Mouse (Mus musculus): ENCODE measurements around the gene Ssh2.
A peak's percentile ranks its signal among the peaks of the same experiment; 100 is the strongest.

Ssh2 gene

DNA sequence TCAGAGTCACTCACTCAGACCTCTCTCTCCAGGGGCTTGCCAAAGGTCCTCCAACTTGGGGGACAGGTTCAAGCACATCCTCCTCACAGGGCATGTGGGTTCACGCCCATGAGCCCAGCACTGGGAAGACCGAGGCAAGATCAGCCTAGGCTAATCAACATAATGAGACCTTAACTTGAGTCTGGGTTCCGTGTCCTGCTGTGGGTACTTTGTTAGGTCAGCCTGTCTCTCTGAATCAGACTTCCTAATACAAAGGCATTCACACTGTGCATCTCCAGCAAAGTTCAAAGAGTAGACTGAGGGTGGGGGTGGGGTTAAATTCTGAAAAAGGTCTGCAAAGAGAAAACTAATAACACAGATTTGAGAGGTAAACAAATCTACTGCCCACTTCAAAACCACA lies 249.0 kb downstream of the Ssh2 start:
- DNase-seq: no peak

DNA sequence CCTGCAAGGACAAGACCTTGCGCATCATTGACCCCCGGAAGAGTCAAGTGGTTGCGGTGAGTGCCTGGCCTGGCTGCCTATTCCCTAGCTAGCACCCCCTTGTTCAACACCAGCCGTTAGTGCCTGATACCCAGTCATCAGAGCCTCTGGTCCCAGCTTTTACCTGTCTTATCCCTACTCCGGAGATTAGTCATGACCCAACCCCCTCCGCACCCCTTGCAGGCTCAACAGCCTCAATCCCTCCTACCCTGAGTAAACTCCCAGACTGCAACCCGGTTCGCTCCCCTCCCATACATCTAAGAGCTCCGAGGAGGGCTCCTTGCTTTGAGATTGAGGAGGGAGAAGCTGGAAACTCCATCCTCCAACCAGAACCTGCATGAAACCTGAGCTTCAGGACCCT lies 250.5 kb downstream of the Ssh2 start:
- no peak for DNase-seq

DNA sequence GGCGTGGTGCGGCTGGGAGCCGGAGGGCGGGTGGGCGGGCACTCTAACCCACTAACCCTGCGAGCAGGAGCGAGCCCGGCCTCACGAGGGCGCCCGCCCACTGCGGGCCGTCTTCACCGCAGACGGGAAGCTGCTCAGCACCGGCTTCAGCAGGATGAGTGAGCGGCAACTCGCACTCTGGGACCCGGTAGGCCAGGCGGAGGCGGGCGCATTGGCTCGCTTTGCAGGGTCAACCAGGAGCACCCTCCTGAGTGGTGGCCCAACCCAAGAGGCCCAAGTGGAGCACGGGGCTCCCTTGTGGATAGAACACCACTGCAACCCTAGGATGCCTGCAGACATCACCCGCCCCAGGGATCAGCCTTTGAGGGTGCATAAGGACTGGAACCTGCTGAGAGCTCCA lies 251.1 kb downstream of the Ssh2 start:
- peak; percentile 84 to 90 for DNase-seq

DNA sequence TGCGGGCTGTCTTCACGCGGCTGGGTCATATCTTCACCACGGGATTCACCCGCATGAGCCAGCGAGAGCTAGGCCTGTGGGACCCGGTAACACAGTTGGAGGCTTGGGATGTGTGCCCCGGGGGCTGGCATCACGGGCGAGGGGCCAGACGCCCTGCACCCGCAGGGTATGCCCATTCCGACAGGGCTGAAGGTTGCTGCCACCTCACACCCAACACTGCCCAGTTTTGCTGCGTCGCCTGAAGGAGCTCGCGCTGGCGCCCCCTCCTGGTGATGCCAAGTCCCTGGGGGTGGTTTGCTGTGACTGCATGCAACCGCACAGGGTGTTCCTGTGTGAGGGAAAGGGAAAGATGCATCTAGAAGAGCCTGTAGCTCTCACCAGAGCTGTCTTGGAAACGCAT lies 251.7 kb downstream of the Ssh2 start:
- DNase-seq: peak; percentile 82 to 87

DNA sequence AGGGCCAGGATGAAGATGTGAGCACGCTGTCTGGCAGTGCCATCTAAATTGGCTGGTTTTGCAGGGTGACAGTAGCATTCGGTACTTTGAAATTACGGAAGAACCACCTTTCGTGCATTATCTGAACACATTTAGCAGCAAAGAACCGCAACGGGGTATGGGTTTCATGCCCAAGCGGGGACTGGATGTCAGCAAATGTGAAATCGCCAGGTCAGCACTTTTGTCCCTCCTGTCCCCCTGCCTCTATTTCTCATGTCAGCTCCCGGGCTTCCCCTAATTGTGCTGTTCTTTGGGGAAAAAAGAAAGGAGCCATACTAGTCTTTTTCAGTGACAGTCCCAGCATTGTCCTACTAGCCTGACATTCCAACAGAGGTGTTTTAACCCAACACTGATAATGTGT lies 252.3 kb downstream of the Ssh2 start:
- no peak for DNase-seq

DNA sequence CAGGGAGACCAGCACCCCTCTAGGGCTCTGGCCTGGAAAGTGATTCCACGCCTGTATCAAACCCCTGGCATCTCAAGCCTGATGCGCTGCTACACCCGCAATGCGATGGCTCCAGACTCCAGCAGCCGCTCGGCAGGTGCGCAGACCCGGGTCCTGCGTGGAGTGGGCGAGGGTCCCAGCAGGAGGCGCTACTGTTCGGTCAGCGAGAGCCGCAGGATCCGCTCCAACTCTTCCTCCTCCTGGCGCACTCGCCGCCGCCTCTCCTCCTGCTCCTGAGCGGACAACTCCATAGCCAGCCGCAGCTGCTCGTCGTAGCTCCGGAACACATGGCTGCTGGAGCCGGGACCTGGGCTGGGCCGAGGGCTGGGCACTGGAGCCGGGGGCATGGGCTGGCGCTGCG lies 255.3 kb downstream of the Ssh2 start:
- DNase-seq: no peak

DNA sequence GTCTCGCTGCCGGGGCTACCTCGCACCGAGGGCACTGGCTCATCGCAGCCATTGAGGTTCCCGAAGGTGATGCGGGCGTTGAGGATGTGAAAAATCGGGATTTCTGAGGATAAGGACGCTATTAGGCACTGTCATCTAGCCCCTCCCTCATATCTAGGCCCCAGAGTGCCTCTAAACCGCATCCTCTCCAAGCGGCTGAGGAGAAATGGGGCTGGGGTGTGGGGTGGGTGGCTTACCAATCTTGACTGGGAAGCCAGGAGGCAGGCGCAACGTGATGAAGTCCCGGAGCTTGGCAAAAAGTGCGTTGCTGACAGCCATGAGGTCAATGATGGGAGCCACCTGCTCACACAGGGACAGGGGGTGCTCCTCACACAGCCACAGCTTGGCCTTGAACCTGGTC lies 256.7 kb downstream of the Ssh2 start:
- no peak for DNase-seq

DNA sequence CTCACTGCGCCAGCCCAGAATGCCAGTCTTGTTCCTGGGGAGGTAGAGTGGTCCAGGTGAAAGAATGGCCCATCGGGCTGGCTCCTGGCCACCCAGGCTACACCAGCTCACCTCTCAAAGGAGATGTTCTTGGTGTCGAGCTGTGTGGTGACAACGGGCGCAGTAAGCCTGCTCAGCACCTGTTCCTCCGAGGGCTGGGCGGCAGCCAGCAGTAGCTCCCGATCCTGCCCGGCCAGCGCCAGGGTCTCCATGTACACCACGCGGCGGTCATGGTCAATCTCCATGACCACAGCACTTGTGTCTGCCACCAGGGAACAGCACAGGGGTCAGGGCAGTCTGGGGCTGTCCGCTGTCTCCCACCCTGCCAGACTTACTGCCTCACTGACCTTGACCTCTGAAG lies 260.1 kb downstream of the Ssh2 start:
- no peak for DNase-seq

DNA sequence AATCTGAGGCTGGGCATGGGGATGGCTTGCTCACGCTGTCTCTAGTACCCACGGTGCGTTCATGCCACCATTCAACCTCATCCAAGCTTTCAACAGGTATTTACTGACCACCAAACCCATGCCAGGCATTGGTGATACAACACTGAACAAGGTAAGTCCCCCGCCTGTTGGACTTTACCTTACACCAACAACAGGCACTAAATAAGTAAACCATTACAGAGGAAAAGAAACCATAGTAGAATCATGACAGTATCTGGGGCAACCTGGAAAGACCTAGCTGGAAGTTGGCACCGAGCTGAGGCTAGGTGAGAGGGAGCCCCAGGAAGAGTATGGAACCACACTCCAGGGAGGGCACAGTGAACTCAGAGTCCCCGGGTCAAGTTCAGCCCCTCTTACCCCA lies 260.8 kb downstream of the Ssh2 start:
- no peak for DNase-seq

DNA sequence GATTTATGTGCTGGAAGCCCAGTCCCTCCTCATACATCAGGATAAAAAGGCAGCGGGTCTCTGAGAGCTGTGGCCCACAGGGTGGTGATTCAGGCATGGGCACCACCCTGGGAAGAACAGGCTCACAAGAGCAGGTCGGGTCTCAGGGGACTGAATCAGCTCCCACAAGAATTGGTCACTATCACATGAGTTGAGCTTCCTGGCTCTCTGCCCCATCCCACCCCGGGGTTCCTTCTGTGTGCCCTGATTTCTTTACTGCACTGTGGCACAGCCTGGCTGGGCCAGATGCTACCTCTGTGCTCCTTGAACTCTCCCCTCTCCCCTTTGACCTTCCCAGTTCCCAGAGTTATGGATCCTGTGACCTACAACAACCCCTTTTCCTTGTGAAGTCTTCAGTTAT lies 267.0 kb downstream of the Ssh2 start:
- no peak for DNase-seq

DNA sequence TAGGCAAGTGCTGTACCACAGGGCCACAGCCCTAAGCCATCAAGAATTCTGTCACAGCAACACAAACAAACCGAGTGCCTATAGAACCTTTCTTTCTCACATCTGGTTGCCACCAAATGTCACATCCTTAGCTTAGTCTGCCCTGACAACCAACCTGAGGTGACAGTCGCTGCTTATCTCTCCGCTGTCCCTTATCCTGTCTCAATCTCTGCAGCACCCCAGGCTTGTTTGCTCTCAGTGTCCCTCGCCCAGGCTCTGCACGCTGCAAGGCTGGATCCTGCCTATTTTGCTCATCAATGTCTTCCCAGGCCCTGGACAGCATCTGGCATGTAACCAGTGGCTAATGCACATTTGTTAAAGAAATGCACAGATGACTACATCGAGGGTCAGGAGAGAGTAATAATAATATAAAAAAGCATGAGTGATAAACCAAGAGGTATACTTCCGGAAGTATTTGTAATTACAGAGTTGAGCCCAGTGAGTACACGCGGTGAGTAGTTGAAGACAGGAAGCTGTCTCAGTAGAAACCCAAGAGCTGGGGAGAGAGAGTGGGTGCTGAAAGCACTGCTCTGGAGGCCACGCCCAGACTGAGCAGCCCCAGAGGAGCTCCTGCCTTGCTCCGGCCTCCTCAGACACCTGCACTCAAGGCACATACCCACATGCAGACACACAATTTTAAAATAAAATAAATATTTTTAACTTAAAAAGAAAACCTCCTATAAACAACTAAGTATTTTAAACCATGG lies 267.6 kb downstream of the Ssh2 start:
- no peak for DNase-seq

DNA sequence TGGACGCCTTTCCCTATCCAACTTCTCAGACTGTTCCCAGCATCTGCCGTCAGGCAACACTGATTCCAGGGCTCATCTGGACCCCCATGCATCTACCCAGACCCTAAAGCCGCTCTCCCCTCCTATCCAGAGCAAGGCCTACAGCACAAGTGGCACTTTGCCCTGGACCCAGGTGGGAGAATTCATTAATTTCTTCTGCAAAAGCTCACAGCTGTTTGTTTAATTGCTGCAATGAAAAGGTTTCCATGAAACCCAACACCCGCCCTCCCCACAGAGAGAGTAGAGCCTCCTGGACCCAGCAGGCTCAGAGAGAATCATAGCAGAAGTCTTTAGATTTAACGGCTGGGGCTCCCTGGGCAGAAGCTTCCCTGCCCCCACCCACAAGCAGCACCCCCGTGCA lies 269.1 kb downstream of the Ssh2 start:
- DNase-seq: peak in 1 of 2 experiments; percentile 27

DNA sequence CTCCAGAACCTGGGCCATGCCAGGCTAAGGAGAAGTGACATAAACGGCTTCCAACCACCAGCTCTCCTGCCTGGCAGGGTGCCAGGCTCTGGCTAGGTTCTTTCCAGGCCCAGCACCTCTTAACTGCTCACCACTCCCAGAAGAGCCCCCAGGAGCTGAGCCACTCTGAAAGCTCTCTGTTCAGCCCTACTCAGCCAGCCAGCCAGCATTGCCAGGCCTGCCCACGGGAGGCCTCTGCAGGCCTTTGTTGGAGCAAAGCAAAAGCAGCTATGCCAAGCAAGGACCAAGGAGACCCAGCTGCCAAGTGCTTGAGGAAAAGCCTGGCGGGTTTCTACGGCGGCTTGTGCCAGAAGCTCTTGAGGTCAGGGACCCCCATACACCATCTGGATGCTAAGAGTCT lies 270.7 kb downstream of the Ssh2 start:
- peak in 1 of 2 experiments; percentile 35 for DNase-seq

DNA sequence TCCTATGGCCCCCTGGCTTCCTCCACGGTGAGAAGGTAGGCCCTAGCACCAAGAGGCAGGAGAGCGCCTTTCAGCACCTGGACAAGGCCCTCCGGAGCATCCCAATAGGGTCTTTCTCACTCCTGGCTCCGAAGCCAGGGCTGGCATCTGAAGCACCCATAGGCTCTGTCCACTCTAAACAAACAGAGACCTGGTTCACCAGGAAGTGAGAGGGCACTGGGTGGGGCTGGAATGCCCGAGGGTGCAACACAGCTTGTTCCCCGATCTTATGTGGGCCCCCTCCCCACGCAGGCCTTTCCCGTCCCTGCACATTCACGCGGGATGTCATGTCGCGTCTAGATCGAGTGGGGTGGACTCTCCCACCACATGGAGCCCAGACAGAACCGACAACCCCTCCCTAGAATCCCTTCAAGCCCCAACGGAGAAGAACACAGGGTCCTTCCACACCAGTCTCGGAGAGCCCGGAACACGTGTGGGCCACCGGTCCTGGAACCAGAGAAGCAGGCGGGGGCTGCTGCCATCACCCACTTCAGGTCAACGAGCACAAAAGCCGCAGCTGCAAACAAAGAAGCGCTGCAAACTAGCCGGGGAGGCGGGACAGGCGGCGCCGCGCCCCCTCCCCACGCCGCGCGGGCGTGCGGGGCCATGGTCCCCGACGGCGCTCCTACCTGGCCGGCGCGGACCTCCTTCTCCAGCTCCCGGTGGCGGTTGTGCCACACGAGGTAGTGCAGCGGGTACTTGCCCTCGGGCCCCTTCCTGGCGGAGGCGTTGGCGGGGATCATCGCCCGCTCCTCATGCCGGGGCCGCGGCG lies 272.9 kb downstream of the Ssh2 start:
- peak in 1 of 2 experiments; percentile 47 for DNase-seq

DNA sequence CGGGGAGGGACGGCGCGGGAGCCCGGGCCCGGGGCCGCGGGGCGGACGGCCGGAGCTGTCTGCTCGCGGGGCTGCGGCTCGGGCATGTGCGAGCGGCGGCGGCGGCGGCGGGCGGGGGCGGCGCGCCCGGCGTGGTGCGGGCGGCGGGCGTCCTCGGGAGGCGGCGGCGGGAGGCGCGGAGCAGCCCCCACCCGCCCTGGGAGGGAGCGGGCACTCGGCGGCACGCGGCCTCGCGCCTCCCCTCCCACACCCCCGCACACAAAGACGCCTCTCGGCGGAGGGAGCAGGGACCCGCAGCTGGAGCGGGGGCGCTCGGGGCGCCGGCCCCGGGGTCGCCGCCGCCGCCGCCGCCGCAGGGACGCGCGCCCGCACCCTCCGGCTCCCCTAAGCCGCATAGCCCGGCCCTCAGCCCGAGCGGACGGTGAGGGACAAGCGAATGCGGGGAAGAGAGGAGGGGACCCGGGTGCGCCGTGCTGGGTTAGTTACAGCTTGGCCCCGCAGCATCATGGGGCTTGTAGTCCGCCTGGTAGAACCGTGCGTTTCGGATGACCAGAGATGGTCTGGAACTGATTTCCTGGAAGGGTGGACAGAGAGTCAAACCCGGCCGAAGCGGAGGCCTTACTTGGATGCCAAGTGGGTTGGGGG lies 273.6 kb downstream of the Ssh2 start, which contains the start of gene Ankrd13b:
Ankrd13b (minus strand) TSS at position 88 of the 645 bp plus-strand sequence.
- peak; percentile 82 to 89 for DNase-seq

DNA sequence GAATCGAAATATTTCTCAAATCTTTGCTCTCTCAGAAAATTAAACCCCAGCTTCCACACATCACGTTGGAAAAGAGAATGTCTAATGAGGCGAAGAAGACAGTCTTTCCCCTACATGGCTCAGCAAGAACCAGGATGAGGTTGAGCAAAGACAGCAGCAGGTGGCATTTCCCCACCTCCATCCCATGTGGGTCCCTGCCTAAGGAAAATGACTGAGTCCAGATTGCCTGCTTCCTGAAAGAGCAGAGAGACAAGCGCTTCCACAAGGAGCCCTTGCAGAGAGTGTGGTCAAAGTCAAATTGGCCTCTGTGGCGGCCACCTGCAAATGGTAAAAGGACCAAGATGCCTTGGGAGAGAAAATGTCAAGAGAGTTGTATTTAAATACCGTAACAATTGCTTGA lies 274.4 kb downstream of the Ssh2 start:
- DNase-seq: peak in 1 of 2 experiments; percentile 26

DNA sequence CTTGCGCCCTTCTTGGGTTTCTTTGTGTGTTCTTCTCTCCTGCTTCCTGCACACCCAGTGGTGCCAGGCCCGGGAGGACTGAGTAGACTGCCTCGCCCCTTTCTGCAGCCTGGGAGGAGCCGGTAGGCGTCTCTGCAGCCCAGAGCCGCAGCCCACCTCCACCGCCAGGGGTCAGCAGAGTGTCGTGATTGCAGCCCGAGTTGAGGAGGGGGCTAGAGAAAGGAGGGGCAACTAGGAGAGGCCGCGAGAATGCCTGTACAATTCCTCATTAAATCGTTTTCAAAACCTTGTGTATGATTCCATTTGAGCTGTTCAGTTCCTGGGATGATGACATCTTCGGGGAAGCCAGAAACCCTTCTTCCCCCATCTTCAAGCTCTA lies 275.0 kb downstream of the Ssh2 start:
- peak; percentile 92 for DNase-seq

DNA sequence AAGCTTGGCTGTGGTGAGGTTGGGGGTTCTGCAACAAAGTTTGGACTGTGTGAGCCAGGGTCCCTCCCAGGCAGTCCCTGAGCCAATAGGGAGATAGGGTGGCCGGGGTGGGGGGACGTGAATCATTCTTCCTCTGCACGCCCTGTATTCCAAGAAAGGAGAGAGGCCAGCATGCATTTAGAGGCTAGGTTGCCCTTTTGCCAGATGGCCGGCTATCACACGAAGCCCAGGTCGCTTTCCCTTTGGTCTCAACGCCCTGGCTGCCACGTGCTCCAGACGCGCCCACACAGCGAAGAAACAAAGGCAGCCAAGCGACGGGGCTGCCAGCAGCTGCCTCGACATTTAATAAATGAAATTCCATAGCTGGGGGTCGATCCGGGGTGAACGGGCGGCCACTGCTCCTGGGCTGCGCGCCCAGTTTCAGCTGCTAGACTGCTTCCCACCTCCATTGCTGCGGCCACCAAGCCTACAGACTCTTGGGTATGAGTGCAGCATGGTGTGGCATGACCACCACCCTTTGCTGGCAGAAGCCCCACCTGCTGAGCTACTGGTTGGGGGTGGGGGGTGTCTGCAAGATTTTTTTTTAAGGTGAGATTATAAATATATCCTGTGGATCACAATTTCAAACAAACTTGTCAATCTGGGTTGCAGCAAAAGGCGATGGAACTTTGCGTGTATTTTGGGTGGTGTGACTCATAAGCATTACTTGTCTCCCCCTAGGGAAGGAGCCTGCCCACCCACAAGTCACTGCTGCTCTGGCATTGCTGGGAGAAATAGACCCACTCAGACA lies 275.6 kb downstream of the Ssh2 start:
- DNase-seq: peak; percentile 52 to 74

DNA sequence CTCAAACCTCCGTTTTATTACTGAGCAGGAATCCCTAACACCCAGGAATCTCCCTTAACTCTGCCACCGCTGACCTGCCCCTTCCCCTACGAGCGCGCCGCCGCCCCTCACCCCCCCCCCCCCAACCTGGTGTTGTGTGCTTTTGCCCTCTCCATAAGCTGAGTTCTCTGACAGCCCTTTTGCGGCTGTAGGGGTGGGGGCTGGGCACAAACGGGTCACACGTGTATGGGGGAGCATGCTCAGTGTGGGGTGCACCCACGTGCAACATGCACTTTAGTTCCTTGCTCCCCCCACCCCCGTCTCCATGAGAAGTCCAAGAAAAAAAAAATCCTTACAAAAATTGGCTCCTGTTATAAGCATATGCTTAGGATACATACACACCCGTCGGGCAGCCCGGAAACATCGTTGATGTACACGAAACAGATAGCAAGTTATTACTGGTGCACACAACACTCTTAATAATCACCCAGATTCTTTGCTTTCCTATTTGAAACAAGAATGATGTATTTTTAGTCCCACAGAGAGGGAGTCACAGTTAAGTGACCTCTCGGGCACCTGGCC lies 276.3 kb downstream of the Ssh2 start:
- peak in 1 of 2 experiments; percentile 62 for DNase-seq

DNA sequence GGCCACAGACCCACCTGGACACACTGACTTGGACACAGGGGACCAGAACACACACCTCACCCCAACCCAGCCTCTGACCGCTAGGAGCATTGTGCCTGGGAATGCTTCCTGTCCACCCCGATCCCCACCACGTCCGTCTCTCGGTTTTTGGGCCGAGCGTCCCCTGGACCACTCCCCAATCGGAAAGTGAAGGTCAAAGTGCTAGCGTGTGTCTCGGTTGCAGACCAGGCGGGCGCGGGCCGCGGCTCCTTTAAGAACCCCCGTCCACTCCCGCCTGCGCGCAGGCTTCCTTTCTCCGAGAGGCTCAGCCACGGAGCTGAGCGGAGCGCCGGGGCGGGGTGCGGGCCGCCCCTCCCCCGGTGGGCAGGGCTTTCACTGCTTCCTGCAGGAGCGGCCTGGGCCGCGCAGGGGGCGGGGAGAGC lies 276.8 kb downstream of the Ssh2 start:
- peak; percentile 95 to 99 for DNase-seq

DNA sequence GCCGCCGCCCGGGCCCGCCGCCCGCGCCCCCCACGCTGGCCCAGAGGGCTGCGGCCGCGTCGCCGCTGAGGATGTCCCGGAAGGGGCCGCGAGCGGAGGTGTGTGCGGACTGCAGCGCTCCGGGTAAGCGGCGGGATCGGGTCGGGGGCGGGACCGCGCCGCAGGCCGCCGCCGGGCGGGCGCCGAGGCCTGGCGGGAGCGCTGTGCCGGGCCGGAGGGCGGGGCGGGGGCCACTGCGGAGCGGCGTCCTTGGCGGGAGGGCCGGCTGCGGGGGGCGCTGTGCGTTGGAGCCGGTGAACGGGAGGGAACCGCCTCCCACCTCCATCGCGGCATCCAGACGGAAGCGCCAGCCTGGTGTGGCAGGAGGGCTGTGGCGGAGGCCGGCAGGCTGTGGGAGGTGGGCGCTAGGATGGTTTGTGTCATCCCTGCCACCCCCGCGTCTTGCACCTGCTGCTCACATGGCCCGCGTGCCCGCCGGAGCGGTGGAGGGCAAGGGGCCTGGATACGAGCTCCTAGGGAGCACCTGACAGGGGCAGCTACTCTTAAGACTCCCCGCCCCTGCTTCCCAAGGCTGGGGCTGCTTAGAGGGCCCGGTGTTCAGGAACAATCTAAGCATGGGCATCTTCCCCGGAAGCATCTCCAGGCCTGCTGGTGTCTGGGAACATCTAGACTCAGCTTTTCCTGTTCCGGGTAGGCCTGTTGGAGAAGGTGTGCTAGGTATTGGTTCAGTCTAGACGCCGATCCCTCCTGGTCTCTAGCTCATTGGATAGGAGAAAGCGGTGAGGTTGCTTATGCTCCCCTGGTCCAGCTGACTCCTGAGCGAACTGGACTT lies 277.6 kb downstream of the Ssh2 start, which contains the start of gene Git1:
Git1 (plus strand) TSS at position 51 of the 832 bp plus-strand sequence.
- DNase-seq: peak; percentile 54 to 76

DNA sequence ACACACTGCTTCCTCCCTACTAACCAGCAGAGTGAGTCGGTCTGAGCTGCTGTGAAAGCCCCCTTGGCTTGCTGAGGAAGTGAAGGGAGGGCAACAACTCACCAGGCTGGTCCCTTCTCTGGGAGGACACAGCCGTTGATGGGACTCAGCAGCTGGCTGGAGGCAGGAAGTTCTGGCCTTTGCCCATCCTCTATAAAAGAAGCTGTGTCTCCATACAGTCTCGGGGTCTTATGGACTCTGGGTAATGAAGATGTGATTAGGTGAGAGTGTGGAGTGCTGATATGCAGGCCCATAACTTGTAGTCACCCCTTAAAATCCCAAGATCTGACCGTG lies 278.2 kb downstream of the Ssh2 start:
- DNase-seq: no peak
